Mouse (Mus musculus) hindbrain, embryonic 10.5 days (tissue): ENCODE measurements around the gene Kdsr. TPM values are rescaled to one million over a fixed set of nuclear protein-coding genes. Genes with fewer than 3 reads are reported as not detected.

Source experiments
- DNase-seq: peaks from one replicate; pipeline ENCODE4 v3.0.0-alpha.2; 2017; ENCODE audit warnings: low spot score
- H3K27ac ChIP-seq: fragments of 300-500 bp; sonication (generic); 2 replicates; pipeline ENCODE4 v1.5.1; 2016; ENCODE audit warnings: mild to moderate bottlenecking, moderate library complexity
- H3K27me3 ChIP-seq: fragments of 300-500 bp; sonication (generic); 2 replicates; pipeline ENCODE4 v1.6.1; 2016; ENCODE audit warnings: mild to moderate bottlenecking; ENCODE audit not compliant: poor library complexity, insufficient read depth, severe bottlenecking
- H3K36me3 ChIP-seq: fragments of 300-500 bp; sonication (generic); 2 replicates; pipeline ENCODE4 v1.6.1; 2016; ENCODE audit warnings: mild to moderate bottlenecking, moderate library complexity
- H3K4me1 ChIP-seq: fragments of 300-500 bp; sonication (generic); replicated peaks from 2 replicates; pipeline ENCODE4 v1.6.1; 2016; ENCODE audit warnings: mild to moderate bottlenecking
- H3K4me3 ChIP-seq: fragments of 300-500 bp; sonication (generic); 2 replicates; pipeline ENCODE4 v1.5.1; 2016; ENCODE audit warnings: mild to moderate bottlenecking, moderate library complexity
- H3K9me3 ChIP-seq: fragments of 300-500 bp; sonication (generic); 2 replicates; pipeline ENCODE4 v1.6.1; 2016; ENCODE audit warnings: mild to moderate bottlenecking, moderate library complexity
- WGBS: fragments of 180-500 bp; shearing (Covaris S2); methylation state at CpG from one replicate; pipeline ENCODE4 v1.1.7; 2016; 5-methylcytosine and 5-hydroxymethylcytosine counted together
- polyA plus RNA-seq: library from polyadenylated mRNA; unstranded; fragments of >200 nt; fragmentation: Nextera tagmentation; extraction: Ambion mirVana; gene quantifications from 2 replicates; pipeline ENCODE4 v1.2.1, GENCODE M21; 2016

The Kdsr gene
- polyA plus RNA-seq, 1 experiment from 2014 or later, result 6.6 TPM

DNA sequence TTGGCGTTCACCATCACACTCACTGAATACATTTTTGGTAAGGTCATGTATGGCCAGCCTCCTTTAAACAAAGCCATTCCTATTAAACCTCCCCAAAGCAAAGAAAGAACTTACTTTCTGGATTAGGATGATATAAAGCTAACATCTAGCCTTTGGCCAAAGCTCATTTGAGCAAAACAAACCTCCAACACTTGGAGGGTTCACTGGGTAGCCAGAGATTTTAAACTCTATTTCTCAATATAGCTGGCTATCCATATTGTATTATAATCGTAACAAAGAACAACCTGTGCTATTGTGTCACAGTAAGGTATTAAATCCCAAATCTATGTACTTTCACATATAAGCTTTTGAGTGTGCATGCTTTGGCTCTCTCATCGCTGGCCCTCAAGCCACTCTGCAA is 1.2 kb upstream of the Kdsr start:
- Histone ChIP-seq H3K9me3 (no peaks in the 10 kb centered on the region), H3K36me3 (peaks cover 19% of the 10 kb centered on the region), H3K4me3 (no peak overlapping the region), H3K27ac (no peak overlapping the region), H3K27me3 (no peaks in the 10 kb centered on the region), H3K4me1 (peaks cover 19% of the 10 kb centered on the region)
- WGBS, result 86% methylated on average over 3 of the region's 3 CpGs
- DNase-seq, result no peak

DNA sequence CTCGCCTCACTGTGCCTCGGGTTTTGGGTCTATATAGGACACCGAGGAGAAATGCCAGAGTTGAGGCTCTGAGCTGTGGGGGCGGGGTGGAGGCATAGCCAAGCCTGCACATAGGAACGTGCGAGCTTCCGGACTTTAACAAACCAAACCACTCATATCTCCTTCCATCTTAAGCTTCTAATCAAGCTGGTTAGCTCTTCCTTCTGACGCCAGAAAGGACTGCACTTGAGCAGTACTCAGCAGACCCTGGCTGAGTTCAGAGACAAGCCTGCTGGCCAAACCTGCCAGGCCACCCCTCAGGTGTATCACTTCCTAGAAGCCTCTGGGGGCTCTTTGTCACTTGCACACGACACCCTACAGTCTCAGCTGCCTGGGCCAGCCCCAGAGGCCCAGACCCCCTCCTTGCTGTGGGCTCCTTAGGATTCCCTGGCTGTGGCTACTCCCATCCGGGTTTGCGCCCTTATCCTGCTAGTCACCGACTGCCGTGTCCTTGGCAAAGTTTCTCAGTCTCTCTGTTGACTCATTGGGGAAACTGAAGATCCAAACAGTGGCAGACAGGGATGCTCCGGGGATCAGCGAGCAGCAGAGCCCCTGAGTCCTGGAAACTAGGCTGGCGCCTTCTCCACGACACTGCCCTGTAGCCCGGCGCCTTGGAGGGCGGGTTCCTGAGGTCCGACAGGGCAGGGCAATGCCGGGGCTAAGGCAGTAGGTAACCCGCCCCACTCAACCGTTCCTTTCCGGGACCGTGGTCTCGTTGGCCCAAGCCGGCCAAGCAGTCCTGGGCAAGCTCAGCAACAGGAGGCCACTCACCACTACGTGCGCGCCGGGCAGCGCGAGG is 574 bp downstream of the Kdsr start:
- 0 out of 2 replicates have a peak, but pooled peaks cover 11% of the 10 kb centered on the region for H3K36me3 ChIP-seq
- DNase-seq, result no peak
- no peaks in the 10 kb centered on the region for H3K9me3 ChIP-seq
- peaks cover 19% of the 10 kb centered on the region for H3K4me1 ChIP-seq
- 4% methylated on average over 34 of the region's 34 CpGs for WGBS
- peak overlapping the region; percentile 84 for H3K4me3 ChIP-seq
- H3K27me3 ChIP-seq, result no peaks in the 10 kb centered on the region
- H3K27ac ChIP-seq, result peak overlapping the region; percentile 89

GRCm38 (mm10) chr1:106756633-106757032 is 2.9 kb downstream of the Kdsr start:
- H3K36me3 ChIP-seq, result 0 out of 2 replicates have a peak, but pooled peaks cover 6% of the 10 kb centered on the region
- no peaks in the 10 kb centered on the region for H3K27me3 ChIP-seq
- peaks cover 19% of the 10 kb centered on the region for H3K4me1 ChIP-seq
- H3K27ac ChIP-seq, result no peak overlapping the region
- DNase-seq, result no peak
- no peak overlapping the region for H3K4me3 ChIP-seq
- H3K9me3 ChIP-seq, result no peaks in the 10 kb centered on the region
- 91% methylated on average over 4 of the region's 4 CpGs for WGBS

- no peak overlapping the region for H3K4me3 ChIP-seq
- WGBS, result 97% methylated on average over 5 of the region's 5 CpGs
- no peak for DNase-seq
Measured at GRCm38 (mm10) chr1:106752013-106752412, 7.5 kb downstream of the Kdsr start.

DNA sequence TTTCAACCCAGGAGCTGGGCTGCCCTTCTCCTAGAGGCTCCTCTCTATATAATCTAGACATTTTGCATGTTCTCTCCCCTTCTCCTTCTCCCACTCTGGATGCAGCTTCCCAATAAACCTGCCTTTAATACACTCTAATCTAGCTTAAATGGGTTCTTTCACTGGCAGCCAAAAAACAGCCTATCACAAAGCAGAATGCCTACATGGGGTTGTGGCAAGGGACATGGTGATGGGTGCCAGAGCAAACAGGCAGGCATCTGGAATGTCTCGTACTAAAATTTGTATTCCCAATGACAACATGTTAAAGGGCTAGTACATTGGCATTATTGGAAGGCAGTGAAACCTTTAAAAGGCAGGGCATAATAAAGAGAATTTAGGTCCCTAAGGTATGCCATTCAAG is 8.9 kb downstream of the Kdsr start:
- H3K27me3 ChIP-seq, result no peaks in the 10 kb centered on the region
- no peak for DNase-seq
- no peak overlapping the region for H3K27ac ChIP-seq
- 91% methylated on average over 1 of the region's 1 CpGs for WGBS
- H3K36me3 ChIP-seq, result peaks cover 31% of the 10 kb centered on the region
- no peak overlapping the region for H3K4me3 ChIP-seq
- no peaks in the 10 kb centered on the region for H3K9me3 ChIP-seq
- no peaks in the 10 kb centered on the region for H3K4me1 ChIP-seq

More at GRCm38 (mm10) chr1:106752013-106752412, 7.5 kb downstream of the Kdsr start:
- H3K4me1 ChIP-seq, result no peaks in the 10 kb centered on the region
- H3K27me3 ChIP-seq, result no peaks in the 10 kb centered on the region
- peaks cover 18% of the 10 kb centered on the region for H3K36me3 ChIP-seq
- H3K27ac ChIP-seq, result no peak overlapping the region
- no peaks in the 10 kb centered on the region for H3K9me3 ChIP-seq

DNA sequence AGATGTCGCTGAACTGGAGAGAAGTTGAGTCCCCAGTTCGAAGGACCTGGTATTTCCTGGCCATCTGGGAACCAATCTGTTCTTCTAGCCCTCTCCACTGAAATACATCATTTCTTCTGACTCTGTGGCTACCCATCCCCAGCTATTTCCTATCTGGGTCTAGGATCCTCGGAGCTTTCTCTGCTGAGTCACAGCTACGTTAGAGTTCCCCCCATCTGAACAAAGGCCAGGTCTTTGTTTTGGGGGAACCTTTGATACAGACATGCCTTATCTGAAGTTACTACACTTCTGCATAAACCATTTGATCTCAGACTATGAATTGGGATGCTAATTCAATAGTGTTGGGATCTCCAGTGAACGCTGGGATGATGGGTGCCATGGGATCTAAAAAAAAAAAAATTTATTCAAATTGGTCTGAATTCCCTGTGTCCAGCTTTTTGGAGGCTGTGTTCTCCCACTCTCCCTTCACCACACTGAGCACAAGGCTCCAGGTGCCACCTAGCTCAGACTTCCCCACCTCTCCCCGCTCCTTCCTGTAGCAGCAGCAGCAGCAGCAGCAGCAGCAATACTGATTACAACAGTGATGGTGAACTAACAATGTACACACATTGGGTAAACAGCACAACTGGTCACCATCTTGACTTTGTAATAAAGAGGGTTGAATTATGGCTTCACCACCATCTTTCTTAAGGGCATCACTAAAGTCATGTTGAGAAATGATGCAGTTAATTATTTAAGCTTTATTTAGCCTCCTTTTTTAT is 10.8 kb downstream of the Kdsr start:
- no peaks in the 10 kb centered on the region for H3K27me3 ChIP-seq
- no peak for DNase-seq
- no peak overlapping the region for H3K27ac ChIP-seq
- H3K9me3 ChIP-seq, result no peaks in the 10 kb centered on the region
- WGBS, result 90% methylated on average over 6 of the region's 6 CpGs
- H3K36me3 ChIP-seq, result peaks cover 25% of the 10 kb centered on the region
- H3K4me1 ChIP-seq, result no peaks in the 10 kb centered on the region
- no peak overlapping the region for H3K4me3 ChIP-seq

- 93% methylated on average over 6 of the region's 6 CpGs for WGBS
- Histone ChIP-seq H3K27ac (no peak overlapping the region), H3K9me3 (no peaks in the 10 kb centered on the region), H3K4me3 (no peak overlapping the region), H3K36me3 (peaks cover 38% of the 10 kb centered on the region), H3K4me1 (no peaks in the 10 kb centered on the region), H3K27me3 (no peaks in the 10 kb centered on the region)
- DNase-seq, result no peak
Measured at GRCm38 (mm10) chr1:106742980-106743379, 16.5 kb downstream of the Kdsr start.

GRCm38 (mm10) chr1:106740735-106741134 is 18.8 kb downstream of the Kdsr start:
- no peak for DNase-seq
- H3K4me1 ChIP-seq, result no peaks in the 10 kb centered on the region
- no peaks in the 10 kb centered on the region for H3K9me3 ChIP-seq
- peaks cover 24% of the 10 kb centered on the region; the same call in 1 of the 2 replicates for H3K36me3 ChIP-seq
- no peak overlapping the region for H3K4me3 ChIP-seq
- H3K27ac ChIP-seq, result no peak overlapping the region
- H3K27me3 ChIP-seq, result no peaks in the 10 kb centered on the region
- WGBS, result 90% methylated on average over 4 of the region's 4 CpGs

GRCm38 (mm10) chr1:106739810-106740209 is 19.7 kb downstream of the Kdsr start:
- H3K36me3 ChIP-seq, result peaks cover 24% of the 10 kb centered on the region; the same call in 1 of the 2 replicates

DNA sequence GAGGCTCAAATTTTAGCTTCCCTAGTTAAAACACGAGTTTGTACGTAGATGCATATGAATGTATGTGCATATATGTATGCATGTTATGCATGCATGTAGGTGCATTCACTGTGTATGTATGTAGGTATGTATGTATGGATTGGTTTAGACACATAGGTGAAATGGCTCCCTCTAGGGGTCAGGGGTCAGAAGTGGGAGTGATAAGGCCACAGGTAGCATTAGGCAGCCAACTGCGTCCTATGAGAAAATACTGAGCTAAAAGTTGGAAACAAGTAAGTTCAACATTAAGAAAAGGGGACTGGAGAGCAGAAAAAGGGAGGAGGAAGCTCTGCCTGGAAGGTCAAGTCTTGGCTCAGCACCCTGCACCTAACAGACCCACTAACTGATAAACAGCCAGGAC is 21.4 kb downstream of the Kdsr start:
- DNase-seq, result no peak
- Histone ChIP-seq H3K27me3 (no peaks in the 10 kb centered on the region), H3K4me1 (no peaks in the 10 kb centered on the region), H3K27ac (no peak overlapping the region), H3K9me3 (no peaks in the 10 kb centered on the region), H3K36me3 (peaks cover 29% of the 10 kb centered on the region), H3K4me3 (no peak overlapping the region)
- WGBS, result 88% methylated on average over 3 of the region's 3 CpGs

More at GRCm38 (mm10) chr1:106739810-106740209, 19.7 kb downstream of the Kdsr start:
- Histone ChIP-seq H3K4me3 (no peak overlapping the region), H3K9me3 (no peaks in the 10 kb centered on the region), H3K4me1 (no peaks in the 10 kb centered on the region), H3K27me3 (no peaks in the 10 kb centered on the region), H3K27ac (no peak overlapping the region)
- no peak for DNase-seq
- WGBS, result 94% methylated on average over 5 of the region's 5 CpGs

DNA sequence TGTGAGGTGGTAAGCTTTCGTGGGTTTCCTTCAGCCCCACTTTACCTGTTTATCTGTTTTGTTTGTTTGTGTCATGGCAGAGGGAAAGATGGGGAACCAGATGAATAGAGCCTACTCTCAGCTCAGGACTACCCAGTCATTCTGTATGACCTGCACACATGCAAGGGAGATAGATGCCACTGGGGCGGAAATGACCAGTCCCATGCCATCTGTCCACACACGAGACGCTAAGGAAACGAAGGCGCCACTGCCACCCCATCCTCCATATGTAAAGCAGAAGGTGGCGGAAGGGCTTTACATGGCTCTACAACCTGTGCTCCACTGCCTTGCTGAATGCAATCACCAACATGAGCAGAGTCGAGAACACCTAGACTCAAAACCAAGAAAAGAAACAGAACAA is 23.3 kb downstream of the Kdsr start:
- H3K27ac ChIP-seq, result no peak overlapping the region
- no peaks in the 10 kb centered on the region for H3K27me3 ChIP-seq
- WGBS, result 92% methylated on average over 8 of the region's 8 CpGs
- no peaks in the 10 kb centered on the region for H3K9me3 ChIP-seq
- no peak overlapping the region for H3K4me3 ChIP-seq
- DNase-seq, result no peak
- no peaks in the 10 kb centered on the region for H3K4me1 ChIP-seq
- peaks cover 26% of the 10 kb centered on the region for H3K36me3 ChIP-seq

- no peak overlapping the region for H3K27ac ChIP-seq
- H3K9me3 ChIP-seq, result no peaks in the 10 kb centered on the region
- 77% methylated on average over 2 of the region's 2 CpGs for WGBS
- H3K36me3 ChIP-seq, result peaks cover 21% of the 10 kb centered on the region
- no peaks in the 10 kb centered on the region for H3K27me3 ChIP-seq
- H3K4me3 ChIP-seq, result no peak overlapping the region
- no peaks in the 10 kb centered on the region for H3K4me1 ChIP-seq
- DNase-seq, result peak; percentile 41
Measured at GRCm38 (mm10) chr1:106735586-106735985, 23.9 kb downstream of the Kdsr start.

GRCm38 (mm10) chr1:106722061-106722460 is 37.5 kb downstream of the Kdsr start:
- H3K4me3 ChIP-seq, result no peak overlapping the region
- H3K27ac ChIP-seq, result no peak overlapping the region
- peaks cover 4% of the 10 kb centered on the region; the same call in 1 of the 2 replicates for H3K4me1 ChIP-seq
- H3K9me3 ChIP-seq, result no peaks in the 10 kb centered on the region
- WGBS, result 23% methylated on average over 5 of the region's 5 CpGs
- DNase-seq, result no peak
- no peaks in the 10 kb centered on the region for H3K36me3 ChIP-seq
- no peaks in the 10 kb centered on the region for H3K27me3 ChIP-seq
